Mouse (Mus musculus) erythroblast, adult 5-6 weeks (primary cell): ENCODE measurements around the gene Angptl8. TPM values are rescaled to one million over a fixed set of nuclear protein-coding genes. Genes with fewer than 3 reads are reported as not detected.
"Not testable (repeated sequence)": the region's sequence is repeated elsewhere in the genome, so short reads cannot be mapped to it uniquely, and the experiment has no call there.

ENCODE experiments used
- ATAC-seq: replicated peaks from 2 replicates; pipeline ENCODE4 v1.8.0; 2016; ENCODE audit warnings: moderate number of reproducible peaks, mild to moderate bottlenecking, moderate TSS enrichment, inconsistent platforms; ENCODE audit not compliant: poor library complexity, low FRiP score, severe bottlenecking
- total RNA-seq, 2 experiments: library from RNA; stranded (forward) in 1 of 2; stranded (reverse) in 1 of 2; fragments of 150-400 nt in 1 of 2; fragments of 200-764, 138-1000 nt in 1 of 2; gene quantifications; 2 replicates each; pipeline versions ENCODE4 v1.2.3 to v1.2.4; 2015 to 2017; ENCODE audit warnings: low replicate concordance in 2 of 2

Gene Angptl8
- total RNA-seq (2015; ENCODE audit: low replicate concordance) (1.3 TPM in 1 of 2 replicates, not detected in the other), total RNA-seq (2017; ENCODE audit: low replicate concordance) (not detected in 2 replicates)

DNA sequence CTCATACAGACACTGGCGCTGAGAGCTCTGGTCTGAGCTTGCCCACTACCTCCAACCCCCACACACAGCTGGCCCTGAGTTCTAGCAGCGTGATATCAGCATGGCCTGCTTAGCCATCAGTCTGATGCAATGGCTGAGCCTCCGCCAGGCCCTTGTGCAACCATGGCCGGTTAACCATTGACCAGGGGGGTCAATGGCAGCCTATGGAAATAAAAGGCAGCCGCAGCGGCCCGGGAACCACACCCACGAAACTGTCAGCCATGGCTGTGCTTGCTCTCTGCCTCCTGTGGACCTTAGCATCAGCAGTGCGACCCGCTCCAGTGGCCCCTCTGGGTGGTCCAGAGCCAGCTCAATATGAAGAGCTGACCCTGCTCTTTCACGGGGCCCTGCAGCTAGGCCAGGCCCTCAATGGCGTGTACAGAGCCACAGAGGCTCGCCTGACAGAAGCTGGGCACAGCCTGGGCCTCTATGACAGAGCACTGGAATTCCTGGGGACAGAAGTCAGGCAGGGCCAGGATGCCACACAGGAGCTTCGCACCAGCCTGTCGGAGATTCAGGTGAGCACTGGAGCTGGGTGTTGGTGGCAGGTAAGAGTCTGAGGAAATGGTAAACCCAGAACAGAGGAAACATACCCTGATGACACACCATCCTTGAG lies at the start of gene Angptl8:
TSS of gene Angptl8 (plus strand) at position 253 of the 655 bp plus-strand sequence.
- no peak for ATAC-seq

DNA sequence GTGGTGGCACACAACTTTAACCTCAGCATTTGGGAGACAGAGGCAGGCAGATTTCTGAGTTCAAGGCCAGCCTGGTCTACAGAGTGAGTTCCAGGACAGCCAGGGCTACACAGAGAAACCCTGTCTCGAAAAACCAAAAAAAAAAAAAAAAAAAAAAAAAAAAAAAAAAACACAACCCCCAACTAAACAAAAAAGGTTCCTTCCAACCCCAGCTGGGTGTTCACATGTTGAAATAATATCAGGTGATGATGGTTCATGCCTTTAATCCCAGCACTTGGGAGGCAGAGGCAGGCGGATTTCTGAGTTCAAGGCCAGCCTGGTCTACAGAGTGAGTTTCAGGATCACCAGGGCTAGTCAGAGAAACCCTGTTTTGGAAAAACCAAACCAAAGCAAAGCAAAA lies 49.0 kb upstream of the Angptl8 start:
- ATAC-seq = not testable (repeated sequence)

DNA sequence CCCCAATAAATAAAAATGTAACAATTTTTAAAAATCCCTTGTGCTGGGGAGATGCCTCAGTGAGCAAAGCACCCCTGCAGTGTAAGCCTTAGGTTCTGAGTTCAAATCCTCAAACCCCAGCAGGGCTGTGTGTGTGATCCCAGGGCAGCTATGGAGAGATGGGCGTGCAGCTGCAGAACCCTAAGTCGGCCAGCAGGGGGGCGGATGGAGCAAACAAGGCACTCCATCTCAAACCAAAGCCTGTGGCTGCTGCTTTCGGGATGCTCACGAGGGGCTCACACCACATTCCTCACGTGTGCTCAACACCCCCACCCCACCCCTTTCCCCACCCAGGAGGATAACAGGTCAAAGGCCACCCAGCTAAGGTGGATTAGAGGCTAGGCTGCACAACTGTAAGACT lies 48.4 kb upstream of the Angptl8 start:
- ATAC-seq = peak; percentile 78

DNA sequence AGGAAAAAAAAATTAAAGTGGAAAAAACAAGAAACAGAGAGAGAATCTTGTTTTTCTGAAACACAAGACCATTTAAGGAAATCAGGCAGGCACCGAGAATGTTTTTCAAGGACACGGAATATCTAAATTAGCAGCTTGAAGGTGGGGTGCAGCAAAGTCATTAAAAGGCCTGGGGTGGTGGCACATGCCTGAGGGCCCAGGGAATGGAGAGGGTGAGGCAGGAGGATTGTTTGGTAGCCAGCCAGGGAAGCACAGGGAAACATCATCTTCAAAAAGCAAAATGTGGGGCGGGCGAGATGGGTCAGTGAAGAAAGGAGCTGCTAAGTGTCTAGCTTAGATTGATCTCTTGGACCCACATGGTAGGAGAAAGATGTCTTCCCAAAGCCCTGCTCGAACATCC lies 47.7 kb upstream of the Angptl8 start:
- no peak for ATAC-seq

DNA sequence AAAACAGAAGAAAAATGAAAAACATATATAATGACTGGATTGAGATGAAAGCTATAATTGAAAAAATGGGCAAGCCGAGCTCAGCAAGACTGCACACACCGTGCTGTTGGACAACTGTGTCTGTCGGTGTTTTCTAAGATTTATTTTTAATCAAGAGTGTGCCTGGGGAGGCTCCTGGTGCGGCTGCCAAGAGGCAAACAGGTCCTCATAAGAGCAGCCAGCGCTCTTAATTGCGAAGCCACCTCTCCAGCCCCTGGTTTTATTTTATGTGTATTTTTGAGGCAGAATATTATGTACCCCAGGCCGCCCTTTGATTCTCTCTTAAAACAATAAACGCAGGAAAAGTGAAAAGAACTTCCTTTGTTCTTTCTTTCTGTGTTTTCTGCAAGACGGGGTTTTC lies 47.1 kb upstream of the Angptl8 start:
- no peak for ATAC-seq

DNA sequence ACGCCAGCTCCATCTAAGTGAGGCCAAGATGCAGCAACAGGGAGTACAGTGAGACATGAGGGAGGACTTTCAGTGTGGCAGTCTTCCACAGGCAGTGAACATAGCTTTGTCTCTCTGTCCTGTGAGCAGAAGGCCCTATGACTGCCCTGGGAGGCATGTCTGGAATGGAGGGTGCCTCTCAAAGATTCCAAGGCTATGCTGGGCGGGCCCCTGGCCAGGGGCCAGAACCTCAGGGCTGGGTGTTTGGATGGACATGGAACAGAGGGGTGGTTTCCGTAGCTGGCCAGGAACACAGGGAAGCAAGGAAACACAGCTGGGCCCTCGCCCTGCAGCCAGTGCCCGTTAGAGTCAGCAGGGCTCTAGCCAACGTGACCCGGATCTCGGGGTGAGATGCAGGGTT lies 43.4 kb upstream of the Angptl8 start:
- ATAC-seq = no peak

DNA sequence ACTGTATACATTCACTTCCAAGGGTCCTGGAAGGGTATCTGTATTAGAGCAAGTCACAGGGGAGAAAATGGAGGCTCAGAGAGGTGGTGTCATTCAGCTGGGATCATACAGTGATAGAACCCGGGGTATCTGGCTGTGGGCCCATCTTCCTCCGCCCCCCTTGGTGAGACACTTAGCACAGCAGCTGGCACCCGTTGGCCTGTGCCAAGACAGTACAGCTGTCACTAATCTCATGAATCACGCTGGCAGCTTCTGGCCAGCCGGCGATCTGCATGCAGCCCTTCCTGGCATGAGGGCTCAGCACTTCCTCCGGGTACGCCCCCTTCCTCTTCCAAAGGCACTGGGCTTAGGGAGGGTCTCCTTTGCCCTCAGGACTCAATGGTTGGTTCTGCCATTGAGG lies 42.7 kb upstream of the Angptl8 start:
- no peak for ATAC-seq

DNA sequence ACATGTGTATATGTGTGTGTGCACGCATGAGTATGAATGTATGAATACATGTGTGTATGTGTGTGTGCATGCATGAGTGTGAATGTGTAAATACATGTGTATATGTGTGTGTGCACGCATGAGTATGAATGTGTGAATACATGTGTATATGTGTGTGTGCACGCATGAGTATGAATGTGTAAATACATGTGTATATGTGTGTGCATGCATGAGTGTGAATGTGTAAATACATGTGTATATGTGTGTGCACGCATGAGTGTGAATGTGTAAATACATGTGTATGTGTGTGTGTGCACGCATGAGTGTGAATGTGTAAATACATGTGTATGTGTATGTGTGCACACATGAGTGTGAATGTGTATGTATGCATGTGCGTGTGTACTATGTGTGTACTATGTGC lies 41.8 kb upstream of the Angptl8 start:
- ATAC-seq = not testable (repeated sequence)

DNA sequence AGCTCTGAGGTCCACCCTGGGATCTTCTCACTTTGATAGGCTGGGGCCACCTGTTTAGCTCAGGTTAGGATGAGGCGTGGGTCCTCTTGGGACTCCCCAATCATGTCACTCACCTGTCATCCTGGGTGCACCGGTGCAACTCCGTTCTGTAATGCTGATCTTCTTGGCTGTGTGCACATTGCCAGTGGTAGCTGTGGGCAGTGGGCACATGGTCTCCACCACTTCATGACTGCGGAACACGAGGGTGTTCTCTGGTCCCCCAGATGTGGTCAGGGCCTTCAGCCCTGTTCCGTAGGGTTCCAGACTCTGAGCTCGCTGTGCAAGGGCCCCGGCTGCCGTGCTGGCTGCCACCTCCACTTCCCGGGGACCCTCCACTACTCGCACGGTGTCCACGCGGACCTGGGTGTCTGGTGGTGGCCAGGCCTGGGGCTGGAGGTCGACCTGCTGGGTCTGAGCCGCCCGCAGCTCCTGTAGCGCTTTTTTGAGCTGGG lies 40.9 kb upstream of the Angptl8 start:
- no peak for ATAC-seq

DNA sequence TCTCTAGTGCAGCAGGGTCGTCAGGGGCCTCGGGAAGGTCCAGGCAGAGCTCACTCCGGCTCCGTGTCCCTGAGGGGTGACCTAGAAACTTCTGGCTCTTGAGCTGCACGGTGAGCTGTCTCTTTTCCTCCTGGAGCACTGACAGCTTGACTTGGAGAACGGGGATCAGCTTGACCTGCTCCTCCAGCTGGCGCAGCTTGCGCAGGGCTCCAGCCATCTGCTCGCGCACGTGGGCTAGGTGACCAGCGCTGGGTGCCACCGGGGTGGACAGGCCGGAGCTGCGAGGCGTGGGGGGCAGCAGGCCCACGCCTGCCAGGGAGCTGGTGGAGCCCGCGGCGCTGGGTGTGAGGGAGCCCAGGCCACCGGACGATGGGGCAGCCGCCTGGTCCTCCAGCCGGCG lies 40.4 kb upstream of the Angptl8 start:
- no peak for ATAC-seq

DNA sequence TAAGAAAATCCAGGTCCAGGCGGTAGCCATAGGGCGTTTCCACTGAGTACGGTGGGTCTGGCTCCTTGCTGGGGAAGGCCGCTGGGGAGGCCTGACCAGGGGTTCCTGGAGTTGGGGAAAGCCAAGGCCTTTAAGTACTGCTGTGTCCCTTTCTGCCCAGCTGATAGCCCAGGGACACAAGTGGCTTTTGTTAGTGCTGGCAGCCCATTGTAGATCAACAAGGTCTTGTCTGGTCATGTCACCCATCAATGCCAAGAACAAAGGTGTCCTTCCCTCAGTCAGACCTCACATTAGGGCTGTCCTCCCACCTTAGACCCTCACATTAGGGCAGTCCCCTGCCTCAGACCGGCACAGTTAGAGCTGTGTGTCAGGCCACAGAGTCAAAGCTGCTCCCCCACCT lies 39.7 kb upstream of the Angptl8 start:
- ATAC-seq = no peak

DNA sequence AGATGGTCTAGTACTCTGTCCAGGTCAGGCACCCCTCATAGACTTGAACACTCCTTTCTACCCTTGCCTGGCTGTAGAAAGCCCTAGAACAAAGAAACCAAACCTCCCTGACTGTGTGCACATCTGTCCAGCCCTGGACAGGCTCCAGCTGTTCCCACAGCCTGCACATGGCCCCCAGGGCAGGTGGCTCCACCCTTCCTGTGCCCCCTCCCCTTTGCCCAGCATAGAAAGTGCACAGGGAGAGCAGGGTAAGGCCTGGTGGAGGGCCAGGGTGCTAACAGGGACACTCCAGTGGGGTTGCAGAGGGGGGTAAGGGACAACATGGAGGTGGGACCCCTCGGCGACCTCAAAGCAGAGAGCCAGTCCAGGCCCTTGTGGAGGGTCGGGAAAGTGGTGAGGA lies 39.1 kb upstream of the Angptl8 start:
- no peak for ATAC-seq

DNA sequence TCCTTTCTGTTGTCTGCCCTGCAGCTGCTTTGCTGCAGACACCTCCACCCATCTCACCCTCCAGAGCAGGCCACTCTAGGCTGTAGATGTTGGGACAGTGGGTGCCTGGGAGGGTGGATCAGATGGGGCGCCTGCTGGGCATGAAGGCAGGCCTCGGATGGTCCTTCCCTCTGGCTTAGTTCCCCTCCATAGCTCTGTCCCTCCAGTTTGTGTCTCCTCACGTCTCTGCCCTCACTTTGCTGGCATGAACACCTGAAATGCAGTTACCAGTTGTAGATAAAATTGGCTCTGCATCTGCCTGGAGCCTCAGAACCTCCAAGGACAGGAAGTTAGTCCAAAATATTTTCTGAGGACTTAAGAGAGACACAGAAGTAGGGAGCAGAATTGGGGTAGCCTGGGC lies 38.4 kb upstream of the Angptl8 start:
- no peak for ATAC-seq

DNA sequence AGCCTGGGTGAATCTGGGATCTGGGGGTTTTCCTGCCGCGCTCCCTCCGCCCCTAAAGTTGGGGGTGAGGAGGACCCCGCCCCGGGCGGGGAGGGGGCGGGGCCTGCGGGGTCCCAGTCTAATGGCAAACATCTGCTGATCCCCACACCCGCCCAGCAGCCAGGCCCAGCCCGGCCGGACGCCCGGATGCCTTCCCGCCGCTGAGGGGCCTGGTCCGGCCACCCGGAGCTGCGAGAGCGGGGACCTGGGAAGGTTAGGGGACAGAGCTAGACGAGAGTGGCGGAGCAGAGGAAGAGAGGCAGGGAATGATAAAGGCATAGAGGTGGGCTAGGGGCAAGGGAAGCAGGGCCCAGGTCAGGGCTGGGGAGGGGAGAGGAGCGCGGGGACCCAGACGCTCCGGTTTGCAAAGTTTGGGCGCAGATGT lies 37.4 kb upstream of the Angptl8 start:
- no peak for ATAC-seq

DNA sequence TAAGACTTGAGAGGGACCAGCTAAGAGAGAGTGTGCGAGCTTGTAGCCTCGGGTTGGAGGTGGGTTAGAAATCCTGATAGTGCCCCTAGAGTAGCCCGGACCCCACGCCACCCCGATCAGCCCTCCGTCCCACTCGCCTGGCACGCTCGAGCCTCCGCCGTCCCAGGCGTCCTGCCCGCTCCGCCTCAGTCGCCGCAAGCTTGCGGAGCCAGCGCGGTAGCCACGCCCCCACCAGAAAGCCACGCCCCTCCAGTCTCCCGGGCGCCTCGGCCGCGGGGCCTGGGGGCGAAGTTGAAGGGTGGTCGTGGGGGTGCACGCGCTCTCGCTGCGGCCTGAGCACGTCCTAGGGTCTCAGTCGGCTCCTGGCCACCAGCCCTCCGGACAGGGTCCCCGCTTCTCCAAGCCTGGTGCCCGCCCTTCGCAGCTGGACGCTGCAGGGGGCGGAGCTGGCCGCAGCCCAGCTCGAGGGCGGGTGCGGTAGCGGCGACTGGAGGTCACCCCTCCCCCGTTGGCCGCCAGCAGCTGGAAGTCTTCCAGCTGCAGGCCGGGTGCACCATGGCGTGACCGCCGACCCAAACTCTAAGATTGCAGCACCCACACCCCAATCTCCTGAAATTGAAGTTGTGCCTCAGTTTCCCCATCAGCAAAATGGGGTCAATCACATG lies 36.8 kb upstream of the Angptl8 start, which contains the start of gene Kank2:
TSS of gene Kank2 (minus strand) at position 400 of the 665 bp plus-strand sequence.
- peak; percentile 83 for ATAC-seq

DNA sequence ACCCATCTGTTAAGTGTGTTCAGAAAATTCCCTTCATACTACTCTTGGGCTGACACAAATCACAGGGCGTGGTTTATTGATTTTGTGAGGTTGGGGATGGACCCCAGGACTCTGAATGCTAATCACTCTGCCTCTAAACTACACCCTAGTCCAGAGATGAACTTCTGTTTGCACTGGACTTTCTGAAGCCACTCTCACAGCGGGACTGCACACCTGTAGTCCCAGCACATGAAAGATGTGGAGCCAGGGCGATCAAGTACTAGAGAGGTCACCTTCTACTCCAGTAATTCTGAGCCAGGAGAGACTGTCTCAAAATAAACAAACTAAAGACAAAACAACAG lies 36.3 kb upstream of the Angptl8 start:
- ATAC-seq = no peak

DNA sequence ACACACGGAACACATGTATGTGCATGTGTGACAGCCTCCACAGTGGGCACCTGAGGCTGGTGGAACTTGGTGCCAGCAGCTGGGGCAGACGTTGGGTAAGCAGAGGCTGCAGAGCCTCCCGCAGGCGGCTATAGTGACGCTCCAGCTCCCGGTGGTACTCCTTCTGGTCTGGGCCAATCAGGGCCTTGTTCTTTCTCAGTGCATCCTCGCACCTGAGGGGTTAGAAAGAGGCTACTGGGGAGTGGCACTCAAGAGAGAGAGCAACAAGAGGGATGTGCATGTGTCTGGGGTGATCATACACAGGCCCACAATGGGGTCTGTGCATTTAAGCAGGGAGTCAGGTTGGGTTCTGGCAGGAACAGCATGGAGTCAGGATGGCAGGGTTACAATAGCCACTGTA lies 34.2 kb upstream of the Angptl8 start:
- ATAC-seq = no peak

DNA sequence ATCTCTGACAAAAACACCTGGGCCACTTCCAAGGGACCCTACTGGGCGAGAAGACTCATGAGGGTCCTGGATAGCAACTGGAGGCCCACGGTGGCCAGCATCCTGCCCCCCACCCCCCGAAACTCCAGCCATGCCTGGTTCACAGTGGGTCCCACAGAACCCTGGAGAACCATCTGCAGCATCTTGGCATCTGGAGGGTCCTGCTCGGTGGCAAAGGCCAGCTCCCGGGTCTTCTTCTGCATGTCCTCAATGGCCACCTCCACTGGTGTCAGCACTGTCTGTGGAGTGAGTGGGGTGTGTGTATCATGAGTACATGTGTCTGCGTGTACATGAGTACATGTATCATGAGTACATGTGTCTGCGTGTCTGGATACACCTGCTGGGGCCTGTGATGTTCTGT lies 33.7 kb upstream of the Angptl8 start:
- ATAC-seq = no peak

DNA sequence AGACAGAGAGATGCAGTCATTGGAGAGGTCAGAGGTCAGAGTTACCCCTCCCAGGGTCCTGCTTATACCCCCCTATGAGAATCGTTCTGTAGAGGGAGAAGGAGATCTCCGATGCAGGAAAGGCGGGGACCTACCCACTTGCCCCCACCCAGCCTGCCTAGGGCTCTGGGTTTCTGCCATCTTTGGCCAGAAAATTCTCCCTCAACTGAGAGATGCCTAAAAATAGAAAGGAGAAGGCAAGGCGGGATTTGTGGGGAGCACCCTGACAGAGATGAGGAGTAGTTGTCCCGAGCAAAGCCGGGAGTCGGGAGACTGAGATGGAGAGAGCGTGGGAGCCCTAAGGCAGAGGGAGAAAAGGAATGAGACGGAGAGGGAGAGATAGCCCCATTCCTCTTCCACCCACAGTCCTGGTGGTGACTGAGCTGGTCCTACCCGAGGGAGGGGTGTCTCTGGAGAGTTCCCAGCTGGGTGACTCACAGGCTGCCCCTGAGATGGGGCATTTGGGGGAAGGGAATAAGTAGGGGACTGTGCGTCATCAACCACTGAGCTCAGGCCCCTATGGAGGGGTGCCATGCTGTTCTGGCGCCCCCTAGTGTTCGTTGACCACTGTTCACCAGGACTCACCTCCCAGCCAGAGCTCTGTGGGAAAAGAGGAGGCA lies 31.2 kb upstream of the Angptl8 start:
- ATAC-seq = peak; percentile 73

DNA sequence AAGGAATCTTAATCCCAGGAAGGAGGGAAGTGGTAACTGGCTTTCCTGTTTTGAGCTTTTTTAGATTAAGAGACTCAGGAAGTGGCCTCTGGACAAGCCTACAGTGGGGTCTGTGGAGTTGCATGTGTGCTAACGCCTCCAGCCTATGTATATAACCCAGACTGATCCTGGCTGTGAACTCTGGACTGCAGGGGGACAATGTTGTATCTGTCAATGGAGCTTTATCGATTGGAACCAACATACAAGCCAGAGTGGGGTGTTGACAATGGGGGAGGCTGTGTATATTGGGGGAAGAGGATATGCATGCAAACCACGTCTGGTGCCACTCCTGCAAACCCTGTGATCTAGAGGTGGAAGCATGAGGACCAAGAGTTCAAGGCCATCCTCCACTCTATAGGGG lies 28.9 kb upstream of the Angptl8 start:
- no peak for ATAC-seq

DNA sequence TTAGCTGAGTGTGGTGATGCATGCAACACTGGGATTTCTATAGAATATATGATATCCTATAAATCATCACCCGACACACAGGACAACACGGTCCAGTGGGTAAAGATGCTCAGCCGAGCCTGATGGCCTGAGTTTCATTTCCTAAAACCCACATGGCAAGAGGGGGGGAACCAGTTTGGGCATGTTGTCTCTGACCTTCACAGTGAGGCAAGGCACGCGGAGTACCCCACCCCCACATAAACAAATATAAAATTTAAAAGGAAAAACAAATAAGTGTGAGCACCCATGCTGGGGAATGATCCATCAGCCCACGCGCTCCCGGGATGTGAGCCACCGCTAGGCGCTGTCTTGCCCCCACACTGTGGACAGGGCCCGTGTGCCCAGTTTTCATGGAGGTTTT lies 28.3 kb upstream of the Angptl8 start:
- ATAC-seq = no peak
